Mouse (Mus musculus) heart, adult 8-10 months (tissue): Measurements from ENCODE around the gene Padi3. TPM values are rescaled to one million over a fixed set of nuclear protein-coding genes. Genes with fewer than 3 reads are reported as not detected.

ENCODE experiments used
- total RNA-seq, 4 experiments: library from RNA; stranded (reverse); gene quantifications; 2 replicates each; pipeline ENCODE4 v1.2.4; 2022

Gene Padi3
- total RNA-seq, 4 experiments from 2014 or later = 0.09 to 0.34 (median 0.13) TPM

Other genes starting within 250 kb of the Padi3 start
- 10 to 100 TPM; 59.6 to 80.5 (median 71.9) TPM for gene Arhgef10l, start 144.6 kb downstream of the Padi3 start, total RNA-seq
- 10 to 100 TPM; 11.4 to 12.5 (median 11.9) TPM for gene Rcc2, start 110.1 kb downstream of the Padi3 start, total RNA-seq
- gene Padi6, start 68.0 kb downstream of the Padi3 start, total RNA-seq = not detected
- 1 to 10 TPM in 1 of 4 experiments, under 1 TPM in 3; 0.24 to 5.3 (median 0.27) TPM for gene Padi4, start 36.4 kb downstream of the Padi3 start, total RNA-seq
- not detected for gene Padi1, start 35.1 kb upstream of the Padi3 start, total RNA-seq
- gene Padi2, start 95.7 kb upstream of the Padi3 start, total RNA-seq = 1 to 10 TPM in 3 of 4 experiments, under 1 TPM in 1; 0.72 to 1.3 (median 1.2) TPM
- 1,000 to 10,000 TPM; 1,293 to 1,379 (median 1,312) TPM for gene Sdhb, start 150.6 kb upstream of the Padi3 start, total RNA-seq
- 10 to 100 TPM; 12.3 to 17.2 (median 15.6) TPM for gene Atp13a2, start 176.2 kb upstream of the Padi3 start, total RNA-seq
- gene Mfap2, start 199.8 kb upstream of the Padi3 start, total RNA-seq = 1 to 10 TPM; 1.7 to 2.8 (median 2.2) TPM
- 1 to 10 TPM; 3.5 to 6.8 (median 5.3) TPM for gene Crocc, start 249.9 kb upstream of the Padi3 start, total RNA-seq